Mouse (Mus musculus) heart, embryonic 13.5 days (tissue): Measurements from ENCODE around the gene Rpl18. TPM values are rescaled to one million over a fixed set of nuclear protein-coding genes. Genes with fewer than 3 reads are reported as not detected.

Experiments used
- ATAC-seq: fragments of 200-750 bp; cut with Nextera tagmentation; 2 replicates; pipeline ENCODE4 v1.8.0; 2017; ENCODE audit warnings: moderate TSS enrichment; ENCODE audit not compliant: insufficient number of reproducible peaks, low FRiP score, low TSS enrichment; ENCODE audit errors: extremely low read depth
- H3K27ac ChIP-seq: fragments of 300-500 bp; sonication (generic); replicated peaks from 2 replicates; pipeline ENCODE4 v1.5.1; 2015; ENCODE audit warnings: moderate library complexity, mild to moderate bottlenecking, inconsistent platforms
- H3K27me3 ChIP-seq: fragments of 300-500 bp; sonication (generic); replicated peaks from 2 replicates; pipeline ENCODE4 v1.6.1; 2015; ENCODE audit warnings: mild to moderate bottlenecking, inconsistent platforms
- H3K36me3 ChIP-seq: fragments of 300-500 bp; sonication (generic); 2 replicates; pipeline ENCODE4 v1.6.1; 2015; ENCODE audit warnings: mild to moderate bottlenecking, inconsistent platforms
- H3K4me1 ChIP-seq: fragments of 300-500 bp; sonication (generic); 2 replicates; pipeline ENCODE4 v1.6.1; 2015; ENCODE audit warnings: inconsistent platforms
- H3K4me2 ChIP-seq: fragments of 300-500 bp; sonication (generic); 2 replicates; pipeline ENCODE4 v1.6.1; 2015; ENCODE audit warnings: inconsistent platforms, mild to moderate bottlenecking, moderate library complexity
- H3K4me3 ChIP-seq: fragments of 300-500 bp; sonication (generic); 2 replicates; pipeline ENCODE4 v1.5.1; 2015; ENCODE audit warnings: moderate library complexity, mild to moderate bottlenecking, inconsistent platforms
- H3K9ac ChIP-seq: fragments of 300-500 bp; sonication (generic); 2 replicates; pipeline ENCODE4 v1.6.1; 2015; ENCODE audit warnings: inconsistent platforms, mild to moderate bottlenecking, moderate library complexity
- H3K9me3 ChIP-seq: fragments of 300-500 bp; sonication (generic); 2 replicates; pipeline ENCODE4 v1.6.1; 2016; ENCODE audit warnings: inconsistent platforms
- WGBS: fragments of 180-500 bp; shearing (Covaris S2); methylation state at CpG from one replicate; pipeline ENCODE4 v1.1.7; 2015; ENCODE audit warnings: mixed read lengths; 5-methylcytosine and 5-hydroxymethylcytosine counted together
- polyA plus RNA-seq: library from polyadenylated mRNA; unstranded; fragments of >200 nt; fragmentation: Nextera tagmentation; extraction: Ambion mirVana; gene quantifications from 2 replicates; pipeline ENCODE4 v1.2.1, GENCODE M21; 2015

Rpl18 gene
- 630 and 695 TPM in 2 replicates for polyA plus RNA-seq

GRCm38 (mm10) chr7:45715090-45715708 is at the start of gene Rpl18:
TSS of gene Rpl18 (plus strand) at chr7:45715457.
- peaks cover 45% of the 10 kb centered on the region for H3K4me1 ChIP-seq

GRCm38 (mm10) chr7:45666161-45666560 is 49.1 kb upstream of the Rpl18 start, which contains the start of gene Fut2:
TSS of gene Fut2 (minus strand) at chr7:45666394.
- Histone ChIP-seq H3K9me3 (peaks cover 6% of the 10 kb centered on the region), H3K4me1 (peaks cover 18% of the 10 kb centered on the region), H3K4me3 (no peak within 1 kb of the TSS), H3K27ac (no peak within 1 kb of the TSS), H3K4me2 (no peak within 1 kb of the TSS), H3K36me3 (no peaks in the 10 kb centered on the region), H3K27me3 (no peaks in the 10 kb centered on the region; the same call in 1 of the 2 replicates), H3K9ac (no peak within 1 kb of the TSS)
- 75% methylated on average over 7 of the region's 7 CpGs for WGBS
- ATAC-seq = no peak

More at GRCm38 (mm10) chr7:45715090-45715708, at the start of gene Rpl18:
- peak within 1 kb of the TSS; percentile 94 for H3K9ac ChIP-seq
- peak within 1 kb of the TSS; percentile 78 for H3K4me2 ChIP-seq
- H3K27me3 ChIP-seq = no peaks in the 10 kb centered on the region
- peak; percentile 83 for ATAC-seq
- 8% methylated on average over 34 of the region's 34 CpGs for WGBS
- H3K4me3 ChIP-seq = peak within 1 kb of the TSS; percentile 97
- H3K9me3 ChIP-seq = no peaks in the 10 kb centered on the region
- peaks cover 48% of the 10 kb centered on the region for H3K36me3 ChIP-seq
- H3K27ac ChIP-seq = peak within 1 kb of the TSS; percentile 65

- 57% methylated on average over 14 of the region's 14 CpGs for WGBS
Observed at GRCm38 (mm10) chr7:45667761-45668160, 47.5 kb upstream of the Rpl18 start.

GRCm38 (mm10) chr7:45668921-45669320 is 46.3 kb upstream of the Rpl18 start:
- ATAC-seq = no peak
- H3K36me3 ChIP-seq = no peaks in the 10 kb centered on the region
- peaks cover 9% of the 10 kb centered on the region; the same call in 1 of the 2 replicates for H3K27me3 ChIP-seq
- 93% methylated on average over 9 of the region's 9 CpGs for WGBS
- H3K9me3 ChIP-seq = peaks cover 6% of the 10 kb centered on the region
- H3K4me2 ChIP-seq = no peak overlapping the region
- no peak overlapping the region for H3K9ac ChIP-seq
- H3K4me3 ChIP-seq = no peak overlapping the region
- peaks cover 18% of the 10 kb centered on the region for H3K4me1 ChIP-seq
- no peak overlapping the region for H3K27ac ChIP-seq

More at GRCm38 (mm10) chr7:45667761-45668160, 47.5 kb upstream of the Rpl18 start:
- Histone ChIP-seq H3K4me3 (no peak overlapping the region), H3K27me3 (peaks cover 5% of the 10 kb centered on the region; the same call in 1 of the 2 replicates), H3K4me1 (peaks cover 18% of the 10 kb centered on the region), H3K4me2 (no peak overlapping the region), H3K9ac (no peak overlapping the region), H3K27ac (no peak overlapping the region), H3K9me3 (peaks cover 6% of the 10 kb centered on the region), H3K36me3 (no peaks in the 10 kb centered on the region)
- ATAC-seq = no peak

DNA sequence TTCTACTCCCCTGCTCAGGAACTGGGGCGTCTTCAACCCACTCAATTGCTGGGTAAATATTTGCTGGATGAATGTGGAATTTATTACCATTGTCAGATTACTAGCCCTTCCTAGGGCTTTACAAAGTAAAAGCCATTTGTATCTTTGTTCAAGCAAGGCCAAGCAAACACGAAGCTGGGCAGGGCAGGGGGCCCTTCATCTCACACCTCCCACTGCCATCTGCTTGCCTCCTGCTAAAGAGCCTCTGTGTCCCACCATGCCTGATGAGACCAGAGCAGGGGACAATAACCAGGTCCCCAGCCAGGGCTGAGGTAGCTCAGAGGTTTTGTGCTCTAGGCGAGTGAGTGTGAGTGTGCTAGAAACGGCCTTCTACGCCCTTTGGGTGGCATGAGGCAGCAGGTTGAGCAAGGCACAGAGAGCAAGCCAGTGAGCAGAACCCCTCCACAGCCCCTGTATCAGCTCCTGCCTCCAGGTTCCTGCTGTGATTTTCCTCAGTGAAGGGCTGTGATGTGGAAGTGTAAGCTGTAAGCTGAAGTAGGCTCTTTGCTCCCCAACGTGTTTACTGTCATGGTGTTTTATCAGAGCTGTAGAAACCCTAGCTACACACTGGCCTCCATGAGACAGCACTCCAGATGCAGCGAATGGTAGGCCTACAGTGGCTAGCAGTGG is 37.5 kb upstream of the Rpl18 start:
- Histone ChIP-seq H3K4me3 (no peak overlapping the region), H3K27ac (no peak overlapping the region), H3K9me3 (no peaks in the 10 kb centered on the region), H3K4me2 (no peak overlapping the region), H3K36me3 (no peaks in the 10 kb centered on the region), H3K27me3 (0 out of 2 replicates have a peak, but pooled peaks cover 5% of the 10 kb centered on the region), H3K4me1 (peaks cover 32% of the 10 kb centered on the region), H3K9ac (no peak overlapping the region)
- ATAC-seq = no peak
- WGBS = 70% methylated on average over 7 of the region's 7 CpGs

GRCm38 (mm10) chr7:45678513-45678912 is 36.7 kb upstream of the Rpl18 start:
- Histone ChIP-seq H3K4me2 (no peak overlapping the region), H3K9ac (no peak overlapping the region), H3K9me3 (no peaks in the 10 kb centered on the region), H3K27ac (no peak overlapping the region), H3K36me3 (no peaks in the 10 kb centered on the region), H3K27me3 (peaks cover 6% of the 10 kb centered on the region; the same call in 1 of the 2 replicates), H3K4me3 (no peak overlapping the region), H3K4me1 (peaks cover 32% of the 10 kb centered on the region)
- ATAC-seq = no peak
- WGBS = 84% methylated on average over 14 of the region's 14 CpGs

DNA sequence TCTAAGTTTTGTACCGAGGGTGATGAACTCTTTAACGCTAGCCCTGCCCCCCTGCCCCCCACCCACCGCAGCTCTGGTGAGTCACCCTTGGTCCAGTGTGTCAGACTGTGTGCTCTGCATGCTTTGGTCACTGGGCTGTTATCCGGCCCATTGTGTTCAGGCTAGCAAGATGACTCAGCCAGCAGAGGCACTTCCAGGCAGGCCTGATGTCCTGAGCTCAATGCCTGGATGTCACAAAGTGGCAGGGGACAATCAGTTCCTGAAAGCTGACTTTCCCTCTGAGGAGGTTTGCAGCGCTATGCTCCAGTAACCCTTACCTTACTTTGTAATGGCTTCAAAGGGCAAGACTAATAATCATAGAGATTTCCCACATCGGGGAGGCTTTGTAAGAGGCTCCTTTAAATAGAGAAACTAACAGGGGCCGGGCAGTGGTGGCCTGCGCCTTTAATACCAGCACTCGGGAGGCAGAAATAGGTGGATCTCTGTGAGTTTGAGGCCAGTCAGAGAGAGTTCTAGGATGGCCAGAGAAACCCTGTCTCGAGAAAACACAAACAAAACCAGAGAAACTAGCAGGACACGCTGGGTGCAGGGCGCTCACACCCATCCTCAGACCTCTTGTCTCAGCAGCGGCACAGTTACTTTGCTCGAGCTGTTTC is 35.2 kb upstream of the Rpl18 start:
- 57% methylated on average over 14 of the region's 14 CpGs for WGBS
- peaks cover 16% of the 10 kb centered on the region; the same call in 1 of the 2 replicates for H3K27me3 ChIP-seq
- H3K27ac ChIP-seq = peak overlapping the region; percentile 59
- no peak overlapping the region for H3K4me2 ChIP-seq
- no peak overlapping the region for H3K4me3 ChIP-seq
- H3K9ac ChIP-seq = 0 out of 2 replicates have a peak overlapping the region, but pooled peaks have one; percentile 20
- peaks cover 32% of the 10 kb centered on the region for H3K4me1 ChIP-seq
- no peak for ATAC-seq
- no peaks in the 10 kb centered on the region for H3K9me3 ChIP-seq
- no peaks in the 10 kb centered on the region for H3K36me3 ChIP-seq

GRCm38 (mm10) chr7:45681046-45681736 is 34.1 kb upstream of the Rpl18 start:
- Histone ChIP-seq H3K4me2 (no peak overlapping the region), H3K4me3 (no peak overlapping the region), H3K27me3 (peaks cover 17% of the 10 kb centered on the region; the same call in 1 of the 2 replicates), H3K4me1 (peaks cover 32% of the 10 kb centered on the region), H3K36me3 (no peaks in the 10 kb centered on the region), H3K9me3 (no peaks in the 10 kb centered on the region), H3K27ac (peak overlapping the region; percentile 59), H3K9ac (0 out of 2 replicates have a peak overlapping the region, but pooled peaks have one; percentile 35)
- WGBS = 60% methylated on average over 8 of the region's 8 CpGs
- no peak for ATAC-seq

- WGBS = 27% methylated on average over 14 of the region's 14 CpGs
- ATAC-seq = no peak; the same call in 1 of the 2 replicates
- H3K4me1 ChIP-seq = peaks cover 32% of the 10 kb centered on the region
- H3K4me2 ChIP-seq = peak overlapping the region; percentile 62
- H3K9me3 ChIP-seq = no peaks in the 10 kb centered on the region
- H3K27ac ChIP-seq = peak overlapping the region; percentile 51; the same call in 1 of the 2 replicates
- peaks cover 17% of the 10 kb centered on the region; the same call in 1 of the 2 replicates for H3K27me3 ChIP-seq
- peak overlapping the region; percentile 74 for H3K9ac ChIP-seq
- H3K36me3 ChIP-seq = no peaks in the 10 kb centered on the region
- 0 out of 2 replicates have a peak overlapping the region, but pooled peaks have one; percentile 22 for H3K4me3 ChIP-seq
Observed at GRCm38 (mm10) chr7:45682144-45683126, 32.8 kb upstream of the Rpl18 start.
